Mouse (Mus musculus) ES-E14 (cell line): ENCODE measurements around the gene Abhd11. TPM values are rescaled to one million over a fixed set of nuclear protein-coding genes. Genes with fewer than 3 reads are reported as not detected.

Source experiments
- DNase-seq: peaks from one replicate; pipeline ENCODE4 v3.0.0-alpha.2; 2013; ENCODE audit warnings: low read depth, low spot score
- H3K27ac ChIP-seq: 2 replicates; pipeline ENCODE4 v1.5.1; 2012; ENCODE audit warnings: low read depth, mild to moderate bottlenecking, low read length, moderate library complexity, mixed read lengths; ENCODE audit not compliant: poor library complexity, insufficient read depth, severe bottlenecking
- H3K36me3 ChIP-seq: 2 replicates; pipeline ENCODE4 v1.6.1; 2012; ENCODE audit warnings: mild to moderate bottlenecking, low read length, moderate library complexity, mixed read lengths; ENCODE audit not compliant: control insufficient read depth, poor library complexity, insufficient read depth, severe bottlenecking
- H3K4me1 ChIP-seq, 2 experiments: fragments of 150-350 bp in 1 of 2; sonication (generic) in 1 of 2; 2 replicates each; pipeline ENCODE4 v1.6.1; 2012; ENCODE audit warnings: low read length in 2 of 2, mild to moderate bottlenecking in 1 of 2, mixed read lengths in 1 of 2; ENCODE audit not compliant: control insufficient read depth in 2 of 2, insufficient read depth in 2 of 2, poor library complexity in 1 of 2
- H3K4me3 ChIP-seq, 2 experiments: fragments of 150-350 bp in 1 of 2; sonication (generic) in 1 of 2; 2 replicates each; pipeline ENCODE4 v1.5.1; 2012; ENCODE audit warnings: low read length in 2 of 2, low read depth in 1 of 2, mild to moderate bottlenecking in 1 of 2, mixed read lengths in 1 of 2; ENCODE audit not compliant: insufficient read depth in 1 of 2, poor library complexity in 1 of 2, severe bottlenecking in 1 of 2
- H3K9ac ChIP-seq: 2 replicates; pipeline ENCODE4 v1.6.1; 2012; ENCODE audit warnings: low read depth, mild to moderate bottlenecking, low read length, mixed read lengths; ENCODE audit not compliant: poor library complexity, insufficient read depth, severe bottlenecking
- H3K9me3 ChIP-seq: fragments of 150-350 bp; sonication (generic); 2 replicates; pipeline ENCODE4 v1.6.1; 2012; ENCODE audit warnings: low read depth, mild to moderate bottlenecking, low read length; ENCODE audit not compliant: control insufficient read depth, insufficient read depth
- CHD2 ChIP-seq: IDR thresholded peaks from 2 replicates; pipeline ENCODE4 v1.6.1; 2014; ENCODE audit warnings: mild to moderate bottlenecking, low read depth, low read length, inconsistent platforms
- ZC3H11A ChIP-seq: IDR thresholded peaks from 2 replicates; pipeline ENCODE4 v1.6.1; 2012; ENCODE audit warnings: low read depth, mild to moderate bottlenecking, inconsistent platforms, low read length, borderline replicate concordance
- in situ Hi-C, 2 experiments: fragments of 600-800 bp; cut with MboI; formaldehyde crosslinking; loops; one replicate each; pipeline ENCODE4 v1.15.1; 2025; ENCODE audit warnings: low sequenced_read_pairs in 2 of 2, inconsistent platforms in 1 of 2; ENCODE audit not compliant: unreplicated experiment in 2 of 2
- total RNA-seq: library from RNA; depleted of rRNA; stranded (reverse); fragments of 300-350 nt; gene quantifications from 2 replicates; pipeline ENCODE4 v1.2.3, GENCODE M21; 2012; rRNA removed

The Abhd11 gene
- total RNA-seq, 1 experiment: 64.8 TPM

DNA sequence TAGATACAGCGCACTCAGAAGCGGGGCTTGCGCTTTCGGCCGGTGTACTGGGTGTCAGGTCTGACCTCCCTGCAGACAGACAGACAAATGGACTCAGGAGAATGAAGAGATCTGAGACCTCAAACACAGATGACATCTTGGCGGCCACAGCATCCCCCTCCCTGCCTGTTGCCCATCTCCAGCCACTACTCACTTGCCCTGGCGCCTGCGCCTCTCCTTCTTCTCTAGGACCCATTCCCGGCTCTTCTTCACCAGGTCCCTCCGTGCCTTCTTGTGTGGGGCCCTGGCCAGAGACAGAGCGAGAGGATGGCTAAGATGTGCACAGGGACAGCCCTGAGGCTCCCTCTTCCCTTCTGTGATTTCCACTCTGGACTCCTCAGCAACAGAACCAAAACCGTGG is 44.4 kb downstream of the Abhd11 start:
- no peak overlapping the region for H3K9ac ChIP-seq
- peaks cover 0 to 16% of the 10 kb centered on the region in 2 experiments; a peak in 2 of 4 replicates for H3K4me1 ChIP-seq
- no peak for TF ChIP-seq CHD2
- no peak for TF ChIP-seq ZC3H11A
- no peak for DNase-seq
- in situ Hi-C loops: no loop called here
- H3K27ac ChIP-seq: no peak overlapping the region
- H3K9me3 ChIP-seq: no peaks in the 10 kb centered on the region
- peaks cover 44% of the 10 kb centered on the region for H3K36me3 ChIP-seq
- H3K4me3 ChIP-seq: no peak overlapping the region

Other genes with a start within 250 kb of the Abhd11 start
- gene Tmem270, start 102.4 kb upstream of the Abhd11 start, total RNA-seq: not detected in 2 replicates
- gene Cldn13, start 93.6 kb upstream of the Abhd11 start, total RNA-seq: not detected in 2 replicates
- gene Mettl27, start 76.8 kb upstream of the Abhd11 start, total RNA-seq: 15.6 and 17.3 TPM in 2 replicates
- gene Cldn4, start 62.2 kb upstream of the Abhd11 start, total RNA-seq: 150 and 350 TPM in 2 replicates
- 8.4 and 24.1 TPM in 2 replicates for gene Cldn3, start 22.9 kb upstream of the Abhd11 start, total RNA-seq
- gene Stx1a, start 14.3 kb downstream of the Abhd11 start, total RNA-seq: 9.5 and 14.6 TPM in 2 replicates
- 6.2 and 8.3 TPM in 2 replicates for gene Dnajc30, start 55.0 kb downstream of the Abhd11 start, total RNA-seq
- gene Bud23, start 55.8 kb downstream of the Abhd11 start, total RNA-seq: 110 and 112 TPM in 2 replicates
- 2.0 and 3.0 TPM in 2 replicates for gene Vps37d, start 69.1 kb downstream of the Abhd11 start, total RNA-seq
- gene Mlxipl, start 80.7 kb downstream of the Abhd11 start, total RNA-seq: 7.6 and 11.7 TPM in 2 replicates
- 49.6 and 99.0 TPM in 2 replicates for gene Tbl2, start 140.5 kb downstream of the Abhd11 start, total RNA-seq
- 15.0 and 17.5 TPM in 2 replicates for gene Bcl7b, start 159.1 kb downstream of the Abhd11 start, total RNA-seq
- gene Baz1b, start 178.1 kb downstream of the Abhd11 start, total RNA-seq: 63.1 and 70.1 TPM in 2 replicates
- gene Fzd9, start 242.1 kb downstream of the Abhd11 start, total RNA-seq: 9.4 and 18.2 TPM in 2 replicates